Mouse (Mus musculus) liver, postnatal 0 days (tissue): ENCODE results near the gene Trib2. TPM values are rescaled to one million over a fixed set of nuclear protein-coding genes. Genes with fewer than 3 reads are reported as not detected.

Experiments used
- ATAC-seq: fragments of 200-750 bp; cut with Nextera tagmentation; 2 replicates; pipeline ENCODE4 v1.8.0; 2017; ENCODE audit warnings: mild to moderate bottlenecking, moderate library complexity
- DNase-seq: peaks from one replicate; pipeline ENCODE4 v3.0.0-alpha.2; 2016
- H3K27ac ChIP-seq: fragments of 300-500 bp; sonication (generic); 2 replicates; pipeline ENCODE4 v1.5.1; 2014; ENCODE audit warnings: antibody characterized with exemption, moderate library complexity, mild to moderate bottlenecking, low read depth
- H3K27me3 ChIP-seq: fragments of 300-500 bp; sonication (generic); 2 replicates; pipeline ENCODE4 v1.6.1; 2014; ENCODE audit warnings: low read length, control low read depth, mixed read lengths; ENCODE audit not compliant: insufficient read depth
- H3K36me3 ChIP-seq: fragments of 300-500 bp; sonication (generic); replicated peaks from 2 replicates; pipeline ENCODE4 v1.6.1; 2014; ENCODE audit warnings: mild to moderate bottlenecking, control low read depth, low read length, moderate library complexity, mixed read lengths; ENCODE audit not compliant: insufficient read depth
- H3K4me1 ChIP-seq: fragments of 300-500 bp; sonication (generic); 2 replicates; pipeline ENCODE4 v1.6.1; 2014; ENCODE audit warnings: antibody characterized with exemption, mild to moderate bottlenecking, control low read depth; ENCODE audit not compliant: insufficient read depth
- H3K4me2 ChIP-seq: fragments of 300-500 bp; sonication (generic); 2 replicates; pipeline ENCODE4 v1.6.1; 2014; ENCODE audit warnings: low read depth, mild to moderate bottlenecking, low read length, moderate library complexity, mixed read lengths
- H3K4me3 ChIP-seq: fragments of 300-500 bp; sonication (generic); 2 replicates; pipeline ENCODE4 v1.5.1; 2014; ENCODE audit warnings: low read depth, low read length
- H3K9ac ChIP-seq: fragments of 300-500 bp; sonication (generic); replicated peaks from 2 replicates; pipeline ENCODE4 v1.6.1; 2014; ENCODE audit warnings: mild to moderate bottlenecking, moderate library complexity
- H3K9me3 ChIP-seq: fragments of 300-500 bp; sonication (generic); 2 replicates; pipeline ENCODE4 v1.6.1; 2016; ENCODE audit warnings: mild to moderate bottlenecking, control low read depth, low read length, mixed read lengths
- CTCF ChIP-seq: sonication (generic); IDR thresholded peaks from 2 replicates; pipeline ENCODE4 v1.5.1; 2016; ENCODE audit warnings: antibody characterized with exemption, low read depth
- EP300 ChIP-seq: IDR thresholded peaks from 2 replicates; pipeline ENCODE4 v1.6.1; 2016; ENCODE audit warnings: antibody characterized with exemption, low read depth, mild to moderate bottlenecking
- WGBS: fragments of 180-500 bp; shearing (Covaris S2); extraction: QIAGEN DNeasy Blood & Tissue Kit; methylation state at CpG from one replicate; pipeline ENCODE4 v1.1.7; 2014; ENCODE audit not compliant: insufficient replicate concordance; 5-methylcytosine and 5-hydroxymethylcytosine counted together
- polyA plus RNA-seq: library from polyadenylated mRNA; unstranded; fragments of >200 nt; fragmentation: Nextera tagmentation; extraction: Ambion mirVana; gene quantifications from 2 replicates; pipeline ENCODE4 v1.2.1, GENCODE M21; 2015

The Trib2 gene
- polyA plus RNA-seq, 1 experiment from 2014 or later, result 2.6 TPM

DNA sequence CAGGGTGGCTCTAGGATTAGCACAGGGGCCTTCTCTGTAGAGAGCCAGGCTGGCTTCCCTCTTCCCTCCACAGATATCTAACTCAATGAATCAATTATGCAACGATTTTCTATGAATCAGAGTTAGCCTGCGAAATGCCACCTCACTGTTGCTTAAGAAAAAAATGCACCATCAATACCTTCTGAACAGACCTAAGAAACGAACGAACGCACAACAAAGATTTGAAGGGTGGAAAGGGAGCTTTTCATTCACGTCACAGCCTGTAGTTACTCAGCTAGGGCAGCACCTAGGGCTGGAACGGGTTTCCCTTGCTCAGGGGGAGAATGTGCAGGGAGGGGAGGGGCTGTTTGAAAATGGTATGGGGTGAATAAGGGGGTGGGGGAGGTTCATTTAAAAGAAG, 5.8 kb downstream of the Trib2 start:
- H3K9ac ChIP-seq, result no peak overlapping the region
- 71% methylated on average over 7 of the region's 7 CpGs for WGBS
- ATAC-seq, result no peak
- no peaks in the 10 kb centered on the region; the same call in 1 of the 2 replicates for H3K36me3 ChIP-seq
- no peak overlapping the region for H3K4me3 ChIP-seq
- no peaks in the 10 kb centered on the region for H3K9me3 ChIP-seq
- H3K27ac ChIP-seq, result no peak overlapping the region
- no peak for DNase-seq
- no peak for TF ChIP-seq CTCF
- peaks cover 5% of the 10 kb centered on the region for H3K27me3 ChIP-seq
- H3K4me1 ChIP-seq, result no peaks in the 10 kb centered on the region
- H3K4me2 ChIP-seq, result no peak overlapping the region

DNA sequence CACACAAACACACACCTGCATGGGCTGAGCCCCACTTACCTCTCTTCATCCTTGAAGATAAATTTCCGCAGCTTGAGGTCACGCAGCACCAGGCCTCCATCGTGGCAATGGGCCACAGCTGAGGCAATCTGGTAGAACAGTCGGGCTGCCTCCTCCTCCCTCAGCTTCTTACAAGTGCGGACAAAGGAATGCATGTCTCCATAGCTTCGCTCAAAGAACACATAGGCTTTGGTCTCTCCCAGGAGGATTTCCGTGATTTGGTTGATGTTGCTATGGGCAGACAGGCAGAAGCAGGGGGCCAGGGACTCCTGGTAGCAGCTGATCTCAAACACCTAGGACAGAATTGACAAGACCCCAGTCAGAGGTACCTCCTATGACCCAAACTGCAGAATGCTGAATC, 7.1 kb downstream of the Trib2 start:
- Histone ChIP-seq H3K4me3 (no peak overlapping the region), H3K27me3 (no peaks in the 10 kb centered on the region; the same call in 1 of the 2 replicates), H3K36me3 (no peaks in the 10 kb centered on the region; the same call in 1 of the 2 replicates), H3K4me1 (peaks cover 3% of the 10 kb centered on the region; the same call in 1 of the 2 replicates), H3K27ac (no peak overlapping the region), H3K9ac (no peak overlapping the region), H3K4me2 (no peak overlapping the region), H3K9me3 (no peaks in the 10 kb centered on the region)
- WGBS, result 76% methylated on average over 7 of the region's 7 CpGs
- TF ChIP-seq CTCF, result no peak
- no peak for TF ChIP-seq EP300
- ATAC-seq (no peak), DNase-seq (no peak)

- WGBS, result 92% methylated on average over 4 of the region's 4 CpGs
- Histone ChIP-seq H3K9ac (no peak overlapping the region), H3K9me3 (no peaks in the 10 kb centered on the region), H3K4me2 (no peak overlapping the region), H3K27me3 (no peaks in the 10 kb centered on the region), H3K4me3 (no peak overlapping the region), H3K4me1 (peaks cover 3% of the 10 kb centered on the region; the same call in 1 of the 2 replicates), H3K36me3 (no peaks in the 10 kb centered on the region; the same call in 1 of the 2 replicates), H3K27ac (no peak overlapping the region)
- DNase-seq (no peak), ATAC-seq (no peak)
- no peak for TF ChIP-seq EP300
- TF ChIP-seq CTCF, result no peak
These were observed 7.5 kb downstream of the Trib2 start for GRCm38 (mm10) chr12:15809249-15809648.

- Histone ChIP-seq H3K9ac (no peak overlapping the region), H3K27me3 (no peaks in the 10 kb centered on the region), H3K9me3 (no peaks in the 10 kb centered on the region), H3K36me3 (no peaks in the 10 kb centered on the region; the same call in 1 of the 2 replicates), H3K4me2 (no peak overlapping the region), H3K27ac (no peak overlapping the region), H3K4me3 (no peak overlapping the region), H3K4me1 (peaks cover 3% of the 10 kb centered on the region; the same call in 1 of the 2 replicates)
- WGBS, result 81% methylated on average over 5 of the region's 5 CpGs
- ATAC-seq (no peak), DNase-seq (no peak)
- no peak for TF ChIP-seq CTCF
- TF ChIP-seq EP300, result no peak
These were observed 8.4 kb downstream of the Trib2 start for GRCm38 (mm10) chr12:15808186-15808800.

DNA sequence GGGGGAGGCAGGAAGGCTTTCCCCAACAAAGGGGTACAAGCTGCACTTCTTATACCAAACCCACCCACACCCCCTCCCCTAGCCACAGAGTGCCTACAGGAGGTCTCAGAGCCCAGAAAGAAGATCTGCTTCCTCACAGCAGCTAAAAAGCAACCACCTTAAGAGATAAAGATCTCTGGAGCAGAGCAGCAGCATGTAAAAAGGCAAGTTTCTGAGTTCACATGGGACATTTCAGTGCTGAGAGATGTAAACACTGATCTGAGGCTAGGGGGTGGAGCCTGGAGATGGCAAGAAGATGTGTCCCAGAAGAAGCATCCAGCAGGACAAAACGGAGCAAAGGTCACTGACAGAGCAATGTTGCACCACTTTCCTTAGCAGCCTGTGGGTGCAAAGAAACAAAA, 11.8 kb downstream of the Trib2 start:
- no peak for ATAC-seq
- TF ChIP-seq EP300, result no peak
- TF ChIP-seq CTCF, result no peak
- WGBS, result 42% methylated on average over 1 of the region's 1 CpGs

GRCm38 (mm10) chr12:15803936-15804438, 12.7 kb downstream of the Trib2 start:
- H3K9ac ChIP-seq, result no peak overlapping the region
- no peaks in the 10 kb centered on the region for H3K27me3 ChIP-seq
- H3K4me1 ChIP-seq, result peaks cover 3% of the 10 kb centered on the region; the same call in 1 of the 2 replicates
- no peak overlapping the region for H3K27ac ChIP-seq
- H3K4me2 ChIP-seq, result no peak overlapping the region
- DNase-seq, result no peak
- TF ChIP-seq CTCF, result no peak
- 73% methylated on average over 5 of the region's 5 CpGs for WGBS
- no peaks in the 10 kb centered on the region for H3K9me3 ChIP-seq
- no peak overlapping the region for H3K4me3 ChIP-seq
- ATAC-seq, result no peak
- no peaks in the 10 kb centered on the region; the same call in none of the 2 replicates for H3K36me3 ChIP-seq

More for the DNA sequence above, 11.8 kb downstream of the Trib2 start:
- Histone ChIP-seq H3K9me3 (no peaks in the 10 kb centered on the region), H3K36me3 (no peaks in the 10 kb centered on the region; the same call in none of the 2 replicates), H3K27me3 (no peaks in the 10 kb centered on the region), H3K4me2 (no peak overlapping the region), H3K27ac (no peak overlapping the region), H3K9ac (no peak overlapping the region), H3K4me1 (peaks cover 3% of the 10 kb centered on the region; the same call in 1 of the 2 replicates), H3K4me3 (no peak overlapping the region)
- DNase-seq, result no peak
